Comparison of ENCODE assay signal across 8 mouse cellular contexts in the genomic region with DNA sequence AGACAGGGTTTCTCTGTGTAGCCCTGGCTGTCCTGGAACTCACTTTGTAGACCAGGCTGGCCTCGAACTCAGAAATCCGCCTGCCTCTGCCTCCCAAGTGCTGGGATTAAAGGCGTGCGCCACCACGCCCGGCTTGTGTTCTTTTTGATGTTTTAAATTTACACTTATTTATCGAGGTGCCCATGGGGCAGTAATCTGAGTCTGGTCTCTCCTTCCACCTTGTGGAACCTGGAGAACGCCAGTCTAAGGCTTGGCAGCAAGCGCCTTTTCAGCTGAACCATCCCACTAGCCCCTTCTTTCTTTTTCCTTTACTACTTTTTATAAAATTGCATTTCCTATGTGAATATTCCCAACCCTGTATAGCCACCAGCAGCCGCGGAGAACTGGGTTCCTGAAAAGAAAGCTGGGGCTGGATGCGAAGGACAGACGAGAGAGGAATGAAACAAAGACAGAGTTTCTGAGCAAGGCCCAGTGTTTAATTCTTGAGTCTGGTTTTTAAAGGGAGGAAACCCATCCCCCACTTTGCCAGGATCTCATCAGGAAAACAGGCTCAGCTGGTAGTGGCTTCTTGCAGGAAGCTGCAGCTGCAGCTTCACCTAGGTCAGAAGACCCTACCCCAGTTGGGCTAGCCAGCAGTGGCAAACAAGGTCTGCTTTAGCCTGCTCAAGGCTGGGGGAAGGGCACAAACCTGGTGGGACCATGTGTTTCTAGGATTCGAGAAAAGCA. TPM values are rescaled to one million over a fixed set of nuclear protein-coding genes. Genes with fewer than 3 reads are reported as not detected.
DNase-seq lines count a peak whose midpoint lies in the region; ATAC-seq and TF ChIP-seq lines count a peak whose summit lies in the region.

No protein-coding gene starts in this region.

- peak overlapping the region; percentile 63 for H3K4me3 ChIP-seq in cortical plate, adult 2 months (ENCODE audit: insufficient read depth, low read length)
- peak overlapping the region; percentile 65 for H3K4me3 ChIP-seq in hindbrain, embryonic 12.5 days
- peak overlapping the region; percentile 80 to 82 for H3K4me3 ChIP-seq in liver, embryonic 14.5 days (ENCODE audit: insufficient read depth in 1 of 2, low read depth in 2 of 2, low read length in 2 of 2)
- H3K4me3 ChIP-seq in stomach, postnatal 0 days (ENCODE audit: low read depth, low read length) = peak overlapping the region; percentile 75

- peak overlapping the region; percentile 25 for H3K9ac ChIP-seq in hindbrain, embryonic 12.5 days
- peak overlapping the region; percentile 75 for H3K9ac ChIP-seq in liver, embryonic 14.5 days (replicated peaks)
- H3K9ac ChIP-seq in stomach, postnatal 0 days (ENCODE audit: low read length) = peak overlapping the region; percentile 77

- TF ChIP-seq POLR2A in cortical plate, adult 2 months (IDR thresholded peaks at IDR 0.05; ENCODE audit: extremely low read depth, insufficient read depth, low read length) = no peak

- no peaks in the 10 kb centered on the region for H3K4me1 ChIP-seq in cortical plate, adult 2 months (ENCODE audit: control insufficient read depth, insufficient read depth, low read length)
- H3K4me1 ChIP-seq in hindbrain, embryonic 12.5 days = peaks cover 15% of the 10 kb centered on the region
- H3K4me1 ChIP-seq in liver, embryonic 14.5 days (replicated peaks; ENCODE audit: control insufficient read depth in 2 of 2, insufficient read depth in 2 of 2, low read length in 1 of 2) = peaks cover 8 to 13% of the 10 kb centered on the region in 2 experiments
- 0 out of 2 replicates have a peak, but pooled peaks cover 3% of the 10 kb centered on the region for H3K4me1 ChIP-seq in stomach, postnatal 0 days (replicated peaks; ENCODE audit: control insufficient read depth, insufficient read depth)

- ATAC-seq in hindbrain, embryonic 12.5 days (ENCODE audit: low FRiP score) = no peak
- no peak for ATAC-seq in liver, embryonic 14.5 days (ENCODE audit: insufficient read depth)
- ATAC-seq in stomach, postnatal 0 days (ENCODE audit: low FRiP score, low TSS enrichment) = no peak

- 40% methylated on average over 14 of the region's 14 CpGs for whole genome bisulfite sequencing in hindbrain, embryonic 12.5 days
- 18% methylated on average over 13 of the region's 14 CpGs for WGBS in liver, embryonic 14.5 days (ENCODE audit: insufficient replicate concordance)
- 20% methylated on average over 12 of the region's 14 CpGs for WGBS in stomach, postnatal 0 days

- no peak for TF ChIP-seq EP300 in liver, embryonic 14.5 days (IDR thresholded peaks at IDR 0.05; ENCODE audit: low read depth)
- no peak for TF ChIP-seq EP300 in stomach, postnatal 0 days (optimal IDR thresholded peaks at IDR 0.05)

- TF ChIP-seq CTCF in cortical plate, adult 2 months (IDR thresholded peaks at IDR 0.05; ENCODE audit: extremely low read depth, insufficient read depth, low read length) = no peak
- no peak for TF ChIP-seq CTCF in liver, embryonic 14.5 days (IDR thresholded peaks at IDR 0.05; ENCODE audit: low read depth)
- no peak for TF ChIP-seq CTCF in stomach, postnatal 0 days (IDR thresholded peaks at IDR 0.05; ENCODE audit: low read depth)

- H3K4me2 ChIP-seq in hindbrain, embryonic 12.5 days (replicated peaks) = peak overlapping the region; percentile 61
- peak overlapping the region; percentile 82 for H3K4me2 ChIP-seq in liver, embryonic 14.5 days (ENCODE audit: low read depth)
- peak overlapping the region; percentile 69 for H3K4me2 ChIP-seq in stomach, postnatal 0 days (replicated peaks; ENCODE audit: low read depth)

- DNase-seq in adrenal gland, postnatal 14 days = peak; percentile 13
- no peak for DNase-seq in adrenal gland, adult 18-20 months (ENCODE audit: low spot score in 2 of 2)
- peak; percentile 57 for DNase-seq in A20 (ENCODE audit: low read depth, low spot score)
- no peak for DNase-seq in liver, embryonic 14.5 days (ENCODE audit: low read depth in 3 of 3, low spot score in 3 of 3)
- peak; percentile 22 for DNase-seq in stomach, postnatal 0 days (ENCODE audit: low spot score)
- DNase-seq in layer of hippocampus, adult 11-12 months (ENCODE audit: low spot score) = no peak

- no peak overlapping the region for H3K27ac ChIP-seq in cortical plate, adult 2 months (ENCODE audit: insufficient read depth, low read length)
- H3K27ac ChIP-seq in hindbrain, embryonic 12.5 days = peak overlapping the region; percentile 55; the same call in 1 of the 2 replicates
- no peak overlapping the region for H3K27ac ChIP-seq in liver, embryonic 14.5 days
- H3K27ac ChIP-seq in stomach, postnatal 0 days (replicated peaks) = no peak overlapping the region; the same call in 1 of the 2 replicates

- H3K27me3 ChIP-seq in hindbrain, embryonic 12.5 days = no peaks in the 10 kb centered on the region
- no peaks in the 10 kb centered on the region for H3K27me3 ChIP-seq in liver, embryonic 14.5 days (ENCODE audit: control insufficient read depth, insufficient read depth, low read length)
- no peaks in the 10 kb centered on the region for H3K27me3 ChIP-seq in stomach, postnatal 0 days (ENCODE audit: control insufficient read depth, insufficient read depth, low read length)

- H3K9me3 ChIP-seq in hindbrain, embryonic 12.5 days (replicated peaks) = peaks cover 16% of the 10 kb centered on the region
- H3K9me3 ChIP-seq in liver, embryonic 14.5 days (ENCODE audit: control insufficient read depth, low read length) = no peaks in the 10 kb centered on the region
- no peaks in the 10 kb centered on the region for H3K9me3 ChIP-seq in stomach, postnatal 0 days (ENCODE audit: control insufficient read depth, low read length)

- peaks cover 18% of the 10 kb centered on the region; the same call in 1 of the 2 replicates for H3K36me3 ChIP-seq in hindbrain, embryonic 12.5 days
- H3K36me3 ChIP-seq in liver, embryonic 14.5 days (replicated peaks; ENCODE audit: control insufficient read depth, insufficient read depth, low read depth) = no peaks in the 10 kb centered on the region
- no peaks in the 10 kb centered on the region for H3K36me3 ChIP-seq in stomach, postnatal 0 days (ENCODE audit: control insufficient read depth, insufficient read depth, low read length)

RNA-seq across cellular contexts. Expression of gene Zfp961, which starts 0.8 kb away (rescaled TPM):
- total RNA-seq in adrenal gland, postnatal 14 days (2021) = 22.9 and 24.3 TPM in 2 replicates
- total RNA-seq in adrenal gland, adult 18-20 months (2021) = 10 to 100 TPM; 15.3 to 21.1 TPM
- polyA plus RNA-seq in cortical plate, adult 2 months (2012; rRNA removed) = 14.2 and 15.7 TPM in 2 replicates
- polyA plus RNA-seq in hindbrain, embryonic 12.5 days (2016; fragmentation: Nextera tagmentation; extraction: Ambion mirVana) = 17.5 and 17.8 TPM in 2 replicates
- 6.3 and 8.4 TPM in 2 replicates for polyA plus RNA-seq in liver, embryonic 14.5 days (2012; rRNA removed)
- 9.2 and 11.5 TPM in 2 replicates for polyA plus RNA-seq in liver, embryonic 14.5 days (2014; fragmentation: Nextera tagmentation; extraction: Ambion mirVana)
- 11.2 and 11.8 TPM in 2 replicates for polyA plus RNA-seq in stomach, postnatal 0 days (2015; fragmentation: Nextera tagmentation; extraction: Ambion mirVana)

RNA-seq across cellular contexts. Expression of gene Zfp617, which starts 43.2 kb away (rescaled TPM):
- 30.8 and 31.4 TPM in 2 replicates for total RNA-seq in adrenal gland, postnatal 14 days (2021)
- 10 to 100 TPM; 26.5 to 36.6 TPM for total RNA-seq in adrenal gland, adult 18-20 months (2021)
- polyA plus RNA-seq in cortical plate, adult 2 months (2012; rRNA removed) = 20.0 and 20.3 TPM in 2 replicates
- 35.5 and 36.3 TPM in 2 replicates for polyA plus RNA-seq in hindbrain, embryonic 12.5 days (2016; fragmentation: Nextera tagmentation; extraction: Ambion mirVana)
- 3.0 and 5.8 TPM in 2 replicates for polyA plus RNA-seq in liver, embryonic 14.5 days (2012; rRNA removed)
- polyA plus RNA-seq in liver, embryonic 14.5 days (2014; fragmentation: Nextera tagmentation; extraction: Ambion mirVana) = 6.7 and 7.4 TPM in 2 replicates
- polyA plus RNA-seq in stomach, postnatal 0 days (2015; fragmentation: Nextera tagmentation; extraction: Ambion mirVana) = 11.7 and 12.5 TPM in 2 replicates

RNA-seq across cellular contexts. Expression of gene Zfp882, which starts 43.2 kb away (rescaled TPM):
- total RNA-seq in adrenal gland, postnatal 14 days (2021) = 5.4 and 7.8 TPM in 2 replicates
- 1 to 10 TPM; 5.4 to 7.0 TPM for total RNA-seq in adrenal gland, adult 18-20 months (2021)
- 4.3 and 4.8 TPM in 2 replicates for polyA plus RNA-seq in cortical plate, adult 2 months (2012; rRNA removed)
- polyA plus RNA-seq in hindbrain, embryonic 12.5 days (2016; fragmentation: Nextera tagmentation; extraction: Ambion mirVana) = 13.0 and 13.6 TPM in 2 replicates
- polyA plus RNA-seq in liver, embryonic 14.5 days (2012; rRNA removed) = 0.42 and 0.52 TPM in 2 replicates
- 0.51 and 0.53 TPM in 2 replicates for polyA plus RNA-seq in liver, embryonic 14.5 days (2014; fragmentation: Nextera tagmentation; extraction: Ambion mirVana)
- 1.3 and 1.5 TPM in 2 replicates for polyA plus RNA-seq in stomach, postnatal 0 days (2015; fragmentation: Nextera tagmentation; extraction: Ambion mirVana)

RNA-seq across cellular contexts. Expression of gene Cyp4f18, which starts 57.8 kb away (rescaled TPM):
- 1.1 and 4.0 TPM in 2 replicates for total RNA-seq in adrenal gland, postnatal 14 days (2021)
- total RNA-seq in adrenal gland, adult 18-20 months (2021) = 10 to 100 TPM in 1 of 2 experiments, 1 to 10 TPM in 1; 9.5 to 15.5 TPM
- polyA plus RNA-seq in cortical plate, adult 2 months (2012; rRNA removed) = 0.15 and 0.17 TPM in 2 replicates
- polyA plus RNA-seq in hindbrain, embryonic 12.5 days (2016; fragmentation: Nextera tagmentation; extraction: Ambion mirVana) = 0.27 and 0.94 TPM in 2 replicates
- polyA plus RNA-seq in liver, embryonic 14.5 days (2012; rRNA removed) = 1.4 TPM in 2 replicates
- polyA plus RNA-seq in liver, embryonic 14.5 days (2014; fragmentation: Nextera tagmentation; extraction: Ambion mirVana) = 1.1 and 2.1 TPM in 2 replicates
- 1.3 and 1.4 TPM in 2 replicates for polyA plus RNA-seq in stomach, postnatal 0 days (2015; fragmentation: Nextera tagmentation; extraction: Ambion mirVana)

Comparison
In these comparisons a context has a peak if more than half of its experiments do, and no peak if none do; other contexts are left out.
1. DNase-seq: peak in adrenal gland, postnatal 14 days (single experiment), A20 (single experiment) and stomach, postnatal 0 days (single experiment); none in adrenal gland, adult 18-20 months (0 of 2), liver, embryonic 14.5 days (0 of 3) and layer of hippocampus, adult 11-12 months (single experiment).
2. H3K9ac ChIP-seq: peak in every context shown above with its lines; median percentile 77 in stomach, postnatal 0 days; 75 in liver, embryonic 14.5 days; 25 in hindbrain, embryonic 12.5 days.
3. Peak in every context shown above with its lines, with median percentiles within 50 percentile points of each other: H3K4me3 ChIP-seq and H3K4me2 ChIP-seq.